Mouse (Mus musculus): Measurements from ENCODE around the gene Memo1. TPM values are rescaled to one million over a fixed set of nuclear protein-coding genes. Genes with fewer than 3 reads are reported as not detected.

Memo1 gene
- polyA plus RNA-seq (2014; fragmentation: Illumina TruSeq; extraction: RNeasy Lipid Tissue Mini Kit (QIAGEN cat#74804); ENCODE audit: low read depth, low replicate concordance), result 251 TPM

DNA sequence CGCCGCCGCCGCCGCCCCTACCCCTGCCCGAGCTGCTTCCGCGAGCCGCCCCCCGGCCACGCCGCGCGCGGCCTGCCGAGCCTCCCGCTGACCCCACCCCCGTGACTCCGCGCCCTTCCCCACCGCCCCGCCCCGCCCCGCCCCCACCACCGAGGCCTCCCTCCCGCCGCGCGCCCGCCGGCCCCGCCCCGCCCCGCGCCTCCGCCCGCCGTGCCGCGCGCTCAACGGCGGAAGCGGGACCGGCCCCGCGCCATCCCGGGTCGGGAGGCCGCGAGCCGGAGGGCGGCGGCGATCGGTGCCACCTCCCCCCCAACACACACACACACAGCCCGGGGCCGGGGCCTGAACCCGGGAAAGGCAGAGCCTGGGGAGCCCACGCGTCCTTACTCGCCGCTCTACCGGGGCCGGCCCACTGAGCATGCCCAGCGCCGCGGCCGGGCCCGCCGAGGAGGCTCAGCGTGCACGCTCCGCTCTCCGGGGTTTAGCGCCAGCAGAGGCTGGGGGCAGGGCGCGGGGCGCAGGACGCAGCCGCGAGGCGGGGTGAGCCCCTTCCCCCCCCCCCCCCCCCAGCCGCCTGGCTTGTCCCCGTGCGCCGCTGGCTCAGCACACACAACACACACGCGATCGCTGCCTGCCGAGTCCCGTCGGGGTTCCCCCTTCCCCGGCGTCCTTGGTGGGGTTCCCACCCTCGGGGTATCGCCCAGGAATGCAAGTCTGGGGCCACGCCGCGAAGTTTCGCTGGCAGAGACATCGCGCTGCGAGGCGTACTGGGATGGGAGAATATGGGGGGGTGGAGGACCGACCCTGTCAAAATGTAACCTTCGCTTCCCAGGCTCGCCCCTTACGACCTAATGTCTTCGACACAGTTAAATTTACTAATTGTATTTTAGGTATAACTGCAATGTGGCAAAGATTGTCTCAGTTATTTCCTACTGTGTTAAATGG is at the start of gene Memo1:
Gene Memo1, minus strand, starts transcription at position 496 of the 945 bp plus-strand sequence.

DNA sequence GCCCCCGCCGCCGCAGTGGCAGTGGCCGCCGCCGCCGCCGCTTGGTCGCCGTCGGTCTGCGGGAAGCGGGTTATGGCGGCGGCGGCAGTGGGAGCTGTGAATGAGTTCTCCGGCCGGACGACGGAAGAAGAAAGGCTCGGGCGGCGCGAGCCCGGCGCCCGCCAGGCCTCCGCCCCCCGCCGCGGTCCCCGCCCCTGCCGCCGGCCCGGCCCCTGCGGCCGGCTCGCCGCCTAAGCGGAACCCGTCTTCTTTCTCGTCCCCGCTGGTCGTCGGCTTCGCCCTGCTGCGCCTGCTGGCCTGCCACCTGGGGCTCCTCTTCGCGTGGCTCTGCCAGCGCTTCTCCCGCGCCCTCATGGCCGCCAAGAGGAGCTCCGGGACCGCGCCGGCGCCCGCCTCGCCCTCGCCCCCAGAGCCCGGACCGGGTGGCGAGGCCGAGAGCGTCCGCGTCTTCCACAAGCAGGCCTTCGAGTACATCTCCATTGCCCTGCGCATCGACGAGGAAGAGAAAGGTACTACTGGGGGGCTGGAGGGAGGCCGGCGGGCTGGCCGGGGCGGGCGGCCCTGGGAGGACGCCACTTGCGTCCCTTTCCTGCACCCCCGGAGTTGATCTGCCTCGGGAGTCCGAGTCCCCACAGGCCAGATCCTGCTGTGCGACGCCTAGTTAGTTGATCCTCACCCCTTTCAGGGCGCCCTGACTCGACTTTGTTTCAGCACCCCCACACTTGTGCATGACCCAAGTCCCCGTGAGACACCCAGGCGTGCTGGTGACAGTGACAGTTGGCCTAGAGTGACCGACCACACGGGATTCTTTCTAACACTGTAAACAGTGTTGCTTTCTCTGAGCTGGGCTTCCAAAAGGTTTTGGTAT is 43.9 kb upstream of the Memo1 start, which contains the start of gene Spast:
Gene Spast, plus strand, starts transcription at position 51 of the 868 bp plus-strand sequence.

DNA sequence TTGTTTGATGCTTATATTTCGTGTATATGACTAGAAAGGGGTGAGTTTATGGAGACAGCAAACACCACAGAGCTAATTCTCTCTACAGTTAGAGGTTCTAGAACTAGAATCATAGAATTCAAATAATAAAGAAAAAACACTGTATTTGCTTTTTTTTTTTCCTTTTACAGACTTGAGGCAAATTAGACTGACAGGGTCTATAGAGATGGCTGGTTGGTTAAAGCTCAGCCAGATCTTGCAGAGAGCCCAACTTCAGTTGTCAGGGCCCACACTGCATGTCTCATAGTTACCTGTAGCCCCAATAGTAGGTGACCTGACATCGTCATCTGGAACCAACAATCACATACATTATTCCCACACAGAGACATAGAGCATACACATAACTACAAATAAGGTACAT is 28.5 kb upstream of the Memo1 start, which contains the start of gene Dpy30:
Gene Dpy30, minus strand, starts transcription at position 101 of the 400 bp plus-strand sequence.

Other genes starting within 250 kb of the Memo1 start
- gene Srd5a2, start 247.6 kb downstream of the Memo1 start, polyA plus RNA-seq (2014; fragmentation: Illumina TruSeq; extraction: RNeasy Lipid Tissue Mini Kit (QIAGEN cat#74804); ENCODE audit: low read depth, low replicate concordance), result 0.46 TPM
- gene Dpy30, start 28.4 kb upstream of the Memo1 start, polyA plus RNA-seq (2014; fragmentation: Illumina TruSeq; extraction: RNeasy Lipid Tissue Mini Kit (QIAGEN cat#74804); ENCODE audit: low read depth, low replicate concordance), result 376 TPM
- gene Spast, start 43.5 kb upstream of the Memo1 start, polyA plus RNA-seq (2014; fragmentation: Illumina TruSeq; extraction: RNeasy Lipid Tissue Mini Kit (QIAGEN cat#74804); ENCODE audit: low read depth, low replicate concordance), result 98.1 TPM
- 10.7 TPM for gene Slc30a6, start 100.1 kb upstream of the Memo1 start, polyA plus RNA-seq (2014; fragmentation: Illumina TruSeq; extraction: RNeasy Lipid Tissue Mini Kit (QIAGEN cat#74804); ENCODE audit: low read depth, low replicate concordance)
- gene Nlrc4, start 163.6 kb upstream of the Memo1 start, polyA plus RNA-seq (2014; fragmentation: Illumina TruSeq; extraction: RNeasy Lipid Tissue Mini Kit (QIAGEN cat#74804); ENCODE audit: low read depth, low replicate concordance), result 2.6 TPM
- gene Yipf4, start 194.0 kb upstream of the Memo1 start, polyA plus RNA-seq (2014; fragmentation: Illumina TruSeq; extraction: RNeasy Lipid Tissue Mini Kit (QIAGEN cat#74804); ENCODE audit: low read depth, low replicate concordance), result 132 TPM
- gene Birc6, start 232.8 kb upstream of the Memo1 start, polyA plus RNA-seq (2014; fragmentation: Illumina TruSeq; extraction: RNeasy Lipid Tissue Mini Kit (QIAGEN cat#74804); ENCODE audit: low read depth, low replicate concordance), result 44.1 TPM

Data from testis, adult 10 weeks (tissue).